Mouse (Mus musculus): ENCODE results near the gene Timm44. TPM values are rescaled to one million over a fixed set of nuclear protein-coding genes. Genes with fewer than 3 reads are reported as not detected.

Gene Timm44
- polyA plus RNA-seq, 1 experiment from 2014 or later: 41.8 TPM

DNA sequence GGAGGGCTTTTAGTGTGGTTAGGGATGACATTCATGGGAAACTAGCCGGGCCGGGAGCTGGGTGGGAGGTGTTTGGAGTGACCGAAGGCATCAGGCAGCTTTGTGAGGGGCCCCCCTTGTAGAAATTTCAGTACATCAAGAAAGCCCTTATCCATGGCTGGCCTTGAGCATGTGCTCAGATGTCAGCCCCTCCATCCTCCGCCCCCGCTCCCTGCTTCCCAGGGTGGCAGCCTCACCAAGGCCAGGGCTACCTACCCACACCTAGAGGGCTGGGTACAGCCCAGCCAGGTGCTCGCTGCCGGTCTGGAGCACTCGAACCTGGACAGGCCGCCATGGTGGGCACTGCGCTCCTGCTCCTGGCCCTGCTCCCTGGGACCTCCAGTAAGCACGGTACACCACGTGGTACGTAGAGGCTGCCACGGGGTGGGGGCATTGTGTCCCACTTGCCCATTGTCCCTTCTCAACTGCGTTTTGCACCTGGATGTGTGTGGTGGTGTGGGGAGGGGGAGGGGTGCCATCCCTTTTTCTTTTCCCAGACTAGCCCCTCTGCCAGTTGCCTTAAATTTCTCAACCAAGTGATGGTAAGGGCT lies 27.7 kb downstream of the Timm44 start, which contains the start of gene Tgfbr3l:
Gene Tgfbr3l (plus strand): TSS at position 264 of the 590 bp plus-strand sequence.
- Histone ChIP-seq H3K27ac (replicated peaks) (no peak within 1 kb of the TSS), H3K4me1 (replicated peaks) (peaks cover 7% of the 10 kb centered on the region), H3K4me2 (no peak within 1 kb of the TSS), H3K27me3 (no peaks in the 10 kb centered on the region), H3K9me3 (no peaks in the 10 kb centered on the region), H3K36me3 (peaks cover 48% of the 10 kb centered on the region), H3K4me3 (no peak within 1 kb of the TSS), H3K9ac (no peak within 1 kb of the TSS)
- ATAC-seq (ENCODE audit: low FRiP score, low read depth): no peak
- 80% methylated on average over 15 of the region's 15 CpGs for WGBS

DNA sequence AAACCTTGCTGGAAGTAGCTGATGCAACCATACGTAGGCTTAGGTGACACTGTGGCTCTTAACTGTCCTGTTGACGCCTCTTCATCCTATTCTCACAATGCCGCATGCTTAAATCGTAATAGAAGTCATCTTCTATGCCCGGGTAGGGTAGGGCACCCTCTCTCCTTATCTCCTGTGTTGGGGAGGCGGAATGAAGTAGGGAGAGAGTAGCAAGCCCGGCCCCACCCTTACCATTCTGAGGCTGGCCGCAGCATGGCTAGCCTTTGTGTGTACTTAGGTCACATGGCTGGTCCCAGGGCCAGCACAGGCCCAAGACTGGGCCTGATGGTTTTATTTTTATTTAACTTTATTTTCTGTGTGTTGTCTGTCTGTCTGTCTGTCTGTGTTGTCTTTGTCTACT lies 28.5 kb downstream of the Timm44 start:
- peaks cover 51% of the 10 kb centered on the region for H3K36me3 ChIP-seq
- H3K4me1 ChIP-seq (replicated peaks): peaks cover 4% of the 10 kb centered on the region
- H3K4me3 ChIP-seq: no peak overlapping the region

DNA sequence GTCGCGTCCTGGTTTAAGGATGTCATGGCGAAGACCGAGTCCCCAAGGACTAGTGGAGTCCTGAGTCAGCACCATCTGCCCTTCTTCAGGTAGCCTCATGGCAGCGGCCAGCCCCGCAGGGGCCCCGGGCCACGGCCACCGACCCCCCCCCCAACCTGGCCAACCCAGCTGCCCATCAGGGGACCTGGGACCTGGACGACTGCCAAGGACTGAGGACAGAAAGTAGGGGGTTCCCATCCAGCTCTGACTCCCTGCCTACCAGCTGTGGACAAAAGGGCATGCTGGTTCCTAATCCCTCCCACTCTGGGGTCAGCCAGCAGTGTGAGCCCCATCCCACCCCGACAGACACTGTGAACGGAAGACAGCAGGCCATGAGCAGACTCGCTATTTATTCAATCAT lies 30.0 kb downstream of the Timm44 start:
- no peak for ATAC-seq (ENCODE audit: low FRiP score, low read depth)
- Histone ChIP-seq H3K4me2 (no peak overlapping the region), H3K27me3 (no peaks in the 10 kb centered on the region), H3K4me3 (no peak overlapping the region), H3K27ac (replicated peaks) (no peak overlapping the region), H3K4me1 (replicated peaks) (peaks cover 15% of the 10 kb centered on the region), H3K9me3 (no peaks in the 10 kb centered on the region), H3K36me3 (peaks cover 61% of the 10 kb centered on the region), H3K9ac (no peak overlapping the region)
- WGBS: 83% methylated on average over 13 of the region's 13 CpGs

More for the DNA sequence above, 28.5 kb downstream of the Timm44 start:
- H3K4me2 ChIP-seq: no peak overlapping the region
- no peaks in the 10 kb centered on the region for H3K9me3 ChIP-seq
- WGBS: 92% methylated on average over 8 of the region's 8 CpGs
- H3K9ac ChIP-seq: no peak overlapping the region
- H3K27me3 ChIP-seq: no peaks in the 10 kb centered on the region
- no peak for ATAC-seq (ENCODE audit: low FRiP score, low read depth)
- H3K27ac ChIP-seq (replicated peaks): no peak overlapping the region

DNA sequence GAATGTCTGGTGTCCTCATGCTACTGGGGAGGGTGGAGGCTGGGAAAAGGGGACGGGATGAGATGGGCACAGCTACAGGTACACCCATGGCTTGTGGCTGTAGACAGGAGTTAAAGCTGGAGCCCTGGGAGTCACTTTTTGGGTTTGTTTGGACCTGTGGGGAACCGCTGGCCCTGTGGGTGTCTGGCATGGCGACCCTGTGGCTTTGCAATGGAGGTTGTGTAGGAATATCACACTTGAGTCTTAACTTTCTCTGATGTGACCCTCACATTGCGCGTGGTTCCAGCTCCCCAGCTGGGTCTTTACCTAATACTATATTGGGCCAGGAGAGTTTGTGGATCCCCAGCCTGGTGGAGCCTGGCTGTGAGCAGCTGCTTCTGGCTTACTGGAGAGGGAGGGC lies 30.7 kb downstream of the Timm44 start:
- Histone ChIP-seq H3K4me3 (no peak overlapping the region), H3K27me3 (no peaks in the 10 kb centered on the region), H3K9me3 (no peaks in the 10 kb centered on the region), H3K27ac (replicated peaks) (no peak overlapping the region), H3K36me3 (peaks cover 61% of the 10 kb centered on the region), H3K4me2 (no peak overlapping the region), H3K4me1 (replicated peaks) (peaks cover 19% of the 10 kb centered on the region), H3K9ac (no peak overlapping the region)
- 96% methylated on average over 5 of the region's 5 CpGs for WGBS
- ATAC-seq (ENCODE audit: low FRiP score, low read depth): no peak

DNA sequence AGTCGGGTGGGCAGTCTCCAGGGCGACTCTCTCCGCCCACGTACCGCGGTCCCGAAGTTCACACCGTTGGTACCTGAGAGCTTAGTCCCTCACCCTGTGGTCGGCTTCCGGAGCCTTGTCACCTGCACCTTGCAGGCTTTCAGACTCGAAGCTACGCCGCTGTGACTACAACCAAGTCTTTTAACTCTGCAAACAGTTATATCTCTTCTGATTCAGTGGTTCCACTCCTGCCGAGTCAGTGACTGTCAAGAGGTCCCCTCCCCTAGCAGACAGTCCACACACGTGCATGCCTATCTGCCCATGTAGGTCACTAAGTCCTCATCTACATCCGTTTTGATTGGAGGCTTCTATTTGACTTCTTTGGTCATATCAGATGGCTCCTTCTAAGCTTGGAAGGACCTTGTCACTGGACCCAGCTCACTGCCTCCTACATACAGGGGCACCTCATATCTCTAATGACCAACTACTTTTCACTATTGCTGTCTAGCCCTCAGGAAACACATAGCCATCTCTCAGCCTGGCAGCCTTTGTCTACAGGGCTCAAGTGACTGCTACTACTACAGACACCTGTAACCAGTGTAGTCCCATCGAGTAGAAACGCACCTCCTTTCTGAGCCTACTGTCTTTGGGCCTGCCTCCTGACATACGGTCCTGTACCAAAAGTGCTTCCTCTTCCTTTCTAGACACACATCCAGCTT lies 36.4 kb downstream of the Timm44 start:
- Histone ChIP-seq H3K4me1 (replicated peaks) (peaks cover 37% of the 10 kb centered on the region), H3K36me3 (peaks cover 24% of the 10 kb centered on the region), H3K4me3 (peak overlapping the region; percentile 51), H3K27me3 (no peaks in the 10 kb centered on the region), H3K27ac (replicated peaks) (peak overlapping the region; percentile 89), H3K9me3 (no peaks in the 10 kb centered on the region), H3K4me2 (peak overlapping the region; percentile 69), H3K9ac (peak overlapping the region; percentile 55)
- ATAC-seq (ENCODE audit: low FRiP score, low read depth): peak; percentile 23
- 13% methylated on average over 19 of the region's 19 CpGs for WGBS

DNA sequence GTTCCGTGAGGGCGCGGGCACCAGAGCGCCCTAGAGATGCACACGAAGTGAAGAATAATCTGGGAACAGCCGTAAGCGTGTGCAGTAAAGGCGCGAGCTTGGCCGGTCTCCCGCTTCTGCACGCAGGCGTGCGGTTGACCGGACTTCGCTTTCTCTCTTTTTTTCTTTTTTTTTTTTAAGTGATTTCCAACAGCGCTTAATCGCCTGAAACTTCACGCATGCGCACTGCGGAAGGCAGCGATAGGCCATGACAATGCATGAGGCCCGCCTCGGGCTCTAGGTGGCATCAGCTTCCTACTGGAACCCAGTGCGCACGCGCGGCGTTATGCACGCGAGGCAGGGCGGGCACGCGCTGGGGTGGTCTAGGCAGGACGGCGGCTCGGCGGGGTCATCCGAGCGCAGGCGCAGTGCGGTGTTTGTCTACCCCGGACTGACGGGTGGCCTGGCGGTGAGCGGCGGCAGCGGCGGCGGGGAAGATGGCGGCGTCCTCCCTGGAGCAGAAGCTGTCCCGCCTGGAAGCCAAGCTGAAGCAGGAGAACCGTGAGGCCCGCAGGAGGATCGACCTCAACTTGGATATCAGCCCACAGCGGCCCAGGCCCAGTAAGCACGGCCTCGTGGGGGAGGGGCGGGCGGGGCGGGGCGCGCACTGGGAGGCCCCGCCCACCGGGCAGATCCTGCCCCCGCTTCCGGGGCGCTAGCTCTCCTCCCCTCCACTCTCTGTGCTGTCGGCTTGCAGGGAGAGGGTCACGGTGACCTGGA lies 37.1 kb downstream of the Timm44 start, which contains the start of the genes Map2k7 and Gm49320:
Gene Map2k7 (plus strand): TSS at position 307 of the 759 bp plus-strand sequence.
Gene Gm49320 (plus strand): TSS at position 432 of the 759 bp plus-strand sequence.
- peaks cover 37% of the 10 kb centered on the region for H3K4me1 ChIP-seq (replicated peaks)
- no peaks in the 10 kb centered on the region for H3K27me3 ChIP-seq
- H3K4me3 ChIP-seq: peak within 1 kb of the TSS; percentile 51
- peak within 1 kb of the TSS; percentile 69 for H3K4me2 ChIP-seq
- peak; percentile 96 for ATAC-seq (ENCODE audit: low FRiP score, low read depth)
- H3K9me3 ChIP-seq: no peaks in the 10 kb centered on the region
- 0% methylated on average over 69 of the region's 71 CpGs for WGBS
- H3K36me3 ChIP-seq: peaks cover 17% of the 10 kb centered on the region
- peak within 1 kb of the TSS; percentile 94 for H3K27ac ChIP-seq (replicated peaks)
- H3K9ac ChIP-seq: peak within 1 kb of the TSS; percentile 55

DNA sequence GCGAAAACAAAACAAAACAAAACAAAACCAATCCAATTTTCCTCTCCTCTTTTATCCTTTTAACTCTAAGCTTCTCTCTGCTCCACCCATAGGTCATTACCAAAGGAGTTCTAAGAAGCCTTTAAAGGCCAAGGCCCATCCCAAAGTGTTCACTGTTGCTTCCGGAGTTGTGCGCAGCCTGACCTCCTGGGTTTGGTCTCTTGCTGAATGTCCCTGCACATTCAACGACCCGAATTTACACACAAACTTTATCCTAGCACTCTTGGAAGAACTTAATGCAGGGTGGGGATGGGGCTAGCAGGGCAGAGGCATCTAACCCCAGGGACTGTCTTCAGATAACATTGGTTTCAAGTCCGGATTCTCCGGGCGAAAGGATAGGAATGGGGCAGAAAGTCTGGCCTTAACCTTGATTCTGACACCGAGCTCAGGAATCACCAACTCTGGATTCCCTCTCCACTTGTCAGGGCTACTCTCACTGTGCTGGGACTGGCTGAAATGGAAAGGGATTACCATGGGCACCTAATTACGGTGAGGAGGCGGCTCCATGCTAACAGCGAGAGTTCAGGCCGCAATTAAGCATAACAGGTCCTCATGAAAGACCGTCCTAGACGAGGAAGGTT lies 37.8 kb downstream of the Timm44 start:
- H3K4me2 ChIP-seq: peak overlapping the region; percentile 69
- no peaks in the 10 kb centered on the region for H3K27me3 ChIP-seq
- H3K36me3 ChIP-seq: peaks cover 12% of the 10 kb centered on the region; the same call in 1 of the 2 replicates
- no peaks in the 10 kb centered on the region for H3K9me3 ChIP-seq
- H3K9ac ChIP-seq: peak overlapping the region; percentile 51
- 23% methylated on average over 15 of the region's 15 CpGs for WGBS
- H3K4me3 ChIP-seq: peak overlapping the region; percentile 51
- peak; percentile 0; the same call in 1 of the 2 replicates for ATAC-seq (ENCODE audit: low FRiP score, low read depth)
- peaks cover 37% of the 10 kb centered on the region for H3K4me1 ChIP-seq (replicated peaks)
- peak overlapping the region; percentile 94 for H3K27ac ChIP-seq (replicated peaks)

DNA sequence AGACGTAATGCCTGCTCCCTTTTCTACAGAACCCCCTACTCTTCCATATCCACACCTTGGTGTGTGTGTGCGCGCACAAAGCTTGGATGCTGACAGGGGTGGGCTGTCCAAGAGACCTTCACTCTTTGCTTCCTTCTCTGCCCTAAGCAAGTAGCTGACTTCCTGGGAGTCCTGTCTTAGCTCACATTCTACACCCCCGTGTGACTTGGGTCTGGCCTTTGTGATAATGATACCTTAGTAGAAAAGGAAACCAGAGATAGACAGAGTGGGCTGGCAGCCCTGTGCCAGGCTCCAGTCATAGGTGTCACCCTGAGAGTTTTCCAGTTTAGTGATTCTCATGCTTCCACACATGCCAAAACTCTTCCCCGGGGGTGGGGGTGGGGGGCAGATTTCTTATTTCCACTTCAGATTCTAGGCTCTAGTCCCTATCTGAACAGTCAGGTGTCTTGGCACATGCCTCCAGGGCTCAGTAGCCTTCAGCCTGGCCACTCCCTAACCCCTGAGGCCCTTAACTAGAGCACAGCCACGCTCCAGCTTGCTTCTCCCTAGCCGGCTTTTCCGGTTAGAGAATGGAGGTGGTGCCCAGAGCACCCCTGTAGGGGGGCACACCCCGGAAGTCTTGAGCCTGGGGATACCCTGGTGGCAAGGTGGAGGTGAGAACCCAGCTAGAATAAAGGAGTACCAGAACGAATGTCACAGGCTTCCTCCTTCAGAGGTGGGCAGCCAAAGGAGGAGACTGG lies 44.9 kb downstream of the Timm44 start:
- H3K4me2 ChIP-seq: no peak overlapping the region
- H3K4me3 ChIP-seq: no peak overlapping the region
- no peaks in the 10 kb centered on the region for H3K9me3 ChIP-seq
- H3K27ac ChIP-seq (replicated peaks): no peak overlapping the region
- peaks cover 6% of the 10 kb centered on the region for H3K4me1 ChIP-seq (replicated peaks)
- 66% methylated on average over 10 of the region's 10 CpGs for WGBS
- no peak overlapping the region for H3K9ac ChIP-seq
- H3K27me3 ChIP-seq: peaks cover 21% of the 10 kb centered on the region; the same call in 1 of the 2 replicates
- no peak for ATAC-seq (ENCODE audit: low FRiP score, low read depth)
- no peaks in the 10 kb centered on the region for H3K36me3 ChIP-seq

DNA sequence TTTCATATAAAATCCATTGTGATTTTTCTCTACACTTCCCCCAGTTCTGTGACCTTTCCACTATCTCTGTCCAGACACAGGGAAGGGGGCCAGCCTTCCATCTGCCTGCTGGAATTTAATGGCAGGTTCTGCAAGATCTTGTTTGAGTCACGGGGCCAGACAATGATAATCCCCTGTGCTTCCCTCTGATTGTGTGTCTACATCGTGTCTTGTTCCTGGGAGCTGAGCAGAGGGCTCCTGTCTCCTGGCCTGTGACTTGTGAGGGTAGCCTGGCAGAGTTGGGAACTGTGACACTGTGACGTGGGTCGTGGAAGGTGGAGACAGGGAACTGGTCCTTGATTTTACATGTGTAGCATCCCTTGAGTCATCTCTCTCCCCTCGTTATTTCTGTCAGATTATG lies 45.9 kb downstream of the Timm44 start:
- no peak overlapping the region for H3K4me2 ChIP-seq
- H3K27me3 ChIP-seq: peaks cover 21% of the 10 kb centered on the region; the same call in 1 of the 2 replicates
- 75% methylated on average over 5 of the region's 5 CpGs for WGBS
- H3K9ac ChIP-seq: no peak overlapping the region
- H3K4me1 ChIP-seq (replicated peaks): peaks cover 6% of the 10 kb centered on the region
- H3K36me3 ChIP-seq: no peaks in the 10 kb centered on the region
- H3K4me3 ChIP-seq: no peak overlapping the region
- no peaks in the 10 kb centered on the region for H3K9me3 ChIP-seq
- no peak for ATAC-seq (ENCODE audit: low FRiP score, low read depth)
- no peak overlapping the region for H3K27ac ChIP-seq (replicated peaks)

DNA sequence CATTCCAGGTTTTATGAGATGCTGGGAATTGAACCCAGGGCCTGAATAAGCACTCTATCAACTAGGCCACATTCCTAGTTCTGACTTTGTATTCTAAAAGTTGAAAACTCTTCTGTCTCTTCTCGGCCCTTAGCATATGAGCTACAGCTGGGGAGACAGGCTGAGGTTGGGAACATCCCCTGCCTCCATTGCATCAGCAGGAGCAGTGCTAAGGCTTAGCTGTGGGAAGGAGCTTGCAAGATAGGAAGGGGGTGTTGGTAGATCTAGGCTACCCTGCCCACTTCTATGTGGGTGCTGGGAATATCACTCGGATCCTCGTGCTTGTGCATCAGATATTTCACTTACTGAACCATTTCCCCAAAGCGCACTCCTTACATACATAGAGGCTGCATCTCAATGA lies 47.8 kb downstream of the Timm44 start:
- H3K4me3 ChIP-seq: no peak overlapping the region
- ATAC-seq (ENCODE audit: low FRiP score, low read depth): no peak
- no peak overlapping the region for H3K27ac ChIP-seq (replicated peaks)
- peaks cover 21% of the 10 kb centered on the region; the same call in 1 of the 2 replicates for H3K27me3 ChIP-seq
- H3K9ac ChIP-seq: no peak overlapping the region
- WGBS: 94% methylated on average over 4 of the region's 4 CpGs
- peaks cover 6% of the 10 kb centered on the region for H3K4me1 ChIP-seq (replicated peaks)
- H3K9me3 ChIP-seq: no peaks in the 10 kb centered on the region
- no peak overlapping the region for H3K4me2 ChIP-seq
- H3K36me3 ChIP-seq: no peaks in the 10 kb centered on the region

DNA sequence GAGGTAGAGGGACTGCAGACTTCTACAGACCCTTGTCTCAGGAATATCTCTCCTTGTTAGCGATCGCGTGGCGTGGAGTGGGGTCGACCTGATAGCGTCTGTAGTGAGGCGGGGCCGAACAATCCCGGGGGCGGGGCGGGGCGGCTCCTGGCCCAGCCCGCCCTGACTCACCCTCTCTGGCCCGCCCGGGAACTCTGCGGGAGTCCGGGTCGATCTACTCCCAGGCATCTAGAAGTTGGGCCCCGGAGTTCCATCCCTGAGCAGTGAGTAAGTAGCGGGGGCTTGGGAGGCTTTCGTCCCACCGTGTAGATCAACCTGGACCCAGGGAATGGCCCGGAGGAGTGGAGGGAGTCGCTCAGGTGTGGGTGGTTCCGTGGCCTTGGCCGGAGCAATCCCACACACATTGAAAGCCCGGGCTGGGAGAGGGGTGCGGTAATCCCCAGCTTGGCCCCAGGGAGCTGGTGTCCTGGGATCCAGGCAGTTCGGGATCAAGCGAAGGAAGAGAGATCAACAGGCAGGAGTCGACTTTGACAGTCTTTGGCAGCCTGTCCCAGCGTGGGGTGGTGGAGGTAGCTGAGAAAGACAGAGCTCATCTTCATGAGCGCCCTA lies 48.9 kb downstream of the Timm44 start, which contains the start of gene Lrrc8e:
Gene Lrrc8e (plus strand): TSS at position 89 of the 609 bp plus-strand sequence.
- H3K4me2 ChIP-seq: peak within 1 kb of the TSS; percentile 46
- H3K4me3 ChIP-seq: no peak within 1 kb of the TSS
- 6% methylated on average over 33 of the region's 33 CpGs for WGBS
- H3K36me3 ChIP-seq: no peaks in the 10 kb centered on the region
- H3K9me3 ChIP-seq: no peaks in the 10 kb centered on the region
- H3K27me3 ChIP-seq: peaks cover 21% of the 10 kb centered on the region; the same call in 1 of the 2 replicates
- peaks cover 6% of the 10 kb centered on the region for H3K4me1 ChIP-seq (replicated peaks)
- H3K9ac ChIP-seq: no peak within 1 kb of the TSS
- no peak within 1 kb of the TSS for H3K27ac ChIP-seq (replicated peaks)
- ATAC-seq (ENCODE audit: low FRiP score, low read depth): peak; percentile 51
